Mouse (Mus musculus) erythroid progenitor cell, adult 5-6 weeks (primary cell): ENCODE measurements around the gene Npr1. TPM values are rescaled to one million over a fixed set of nuclear protein-coding genes. Genes with fewer than 3 reads are reported as not detected.

Source experiments
- ATAC-seq: replicated peaks from 2 replicates; pipeline ENCODE4 v1.8.0; 2016; ENCODE audit warnings: moderate number of reproducible peaks, mild to moderate bottlenecking, moderate TSS enrichment, inconsistent platforms; ENCODE audit not compliant: poor library complexity, low FRiP score, severe bottlenecking
- total RNA-seq, 2 experiments: library from RNA; stranded (forward) in 1 of 2; stranded (reverse) in 1 of 2; fragments of 150-400 nt in 1 of 2; fragments of 186-747, 209-891 nt in 1 of 2; gene quantifications; 2 replicates each; pipeline versions ENCODE4 v1.2.3 to v1.2.4; 2015 to 2017; ENCODE audit warnings: low replicate concordance in 2 of 2

Npr1 gene
- total RNA-seq, 2 experiments from 2014 or later: not detected

DNA sequence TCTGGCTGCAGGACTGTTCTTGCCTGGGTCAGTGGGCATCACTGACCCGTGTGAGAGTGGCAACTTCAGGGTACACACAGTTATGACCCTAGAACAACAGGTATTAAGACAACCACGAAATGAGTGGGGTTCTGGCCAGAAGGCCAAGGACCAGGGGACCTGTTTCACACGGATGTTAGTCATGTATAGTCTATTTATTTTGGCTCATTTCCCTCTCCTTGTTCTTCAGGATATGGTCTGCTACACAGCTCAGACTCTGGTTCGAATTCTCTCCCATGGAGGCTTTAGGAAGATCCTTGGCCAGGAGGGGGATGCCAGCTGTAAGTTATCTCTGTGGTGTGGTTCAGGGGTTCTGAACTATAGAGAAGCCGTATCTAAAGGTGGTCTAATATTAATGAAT lies 21.3 kb upstream of the Npr1 start:
- ATAC-seq: no peak

DNA sequence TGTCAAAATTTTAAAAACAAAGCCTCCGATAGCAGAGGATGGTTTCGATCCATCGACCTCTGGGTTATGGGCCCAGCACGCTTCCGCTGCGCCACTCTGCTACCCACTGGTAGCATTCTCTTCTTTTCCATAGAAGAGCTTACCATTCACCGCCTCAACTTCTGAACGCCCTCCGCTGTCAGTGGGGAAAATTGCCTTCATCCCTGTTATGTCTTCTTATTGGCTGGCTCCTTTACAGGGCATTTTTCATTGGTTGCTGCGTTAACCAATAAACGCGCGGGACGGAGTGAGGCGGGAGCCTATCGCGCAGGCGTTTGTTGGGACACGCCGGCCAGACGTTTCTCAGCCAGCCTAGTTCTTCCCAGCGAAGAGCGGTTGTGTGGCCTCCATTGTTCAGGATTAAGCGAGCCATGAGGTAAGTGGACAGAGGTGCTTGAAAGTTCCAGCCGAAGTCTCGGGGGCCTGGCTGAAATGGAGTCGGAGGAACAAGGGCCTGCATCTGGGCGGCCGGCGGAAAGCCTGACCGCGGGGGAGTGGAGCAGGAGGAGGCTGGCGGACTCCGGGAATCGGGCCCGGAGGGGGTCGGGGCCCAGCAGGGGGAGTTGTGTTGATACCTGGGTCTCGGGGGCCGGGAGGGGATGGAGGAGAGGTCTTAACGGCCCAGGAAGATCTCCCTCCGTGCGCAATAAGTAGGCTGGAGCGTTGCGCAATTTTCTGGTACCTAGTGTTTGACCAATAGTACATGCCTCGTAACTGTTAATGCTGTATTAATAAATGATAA lies 10.4 kb upstream of the Npr1 start, which contains the start of gene Ilf2:
Ilf2 (plus strand) TSS at position 296 of the 781 bp plus-strand sequence.
- ATAC-seq: peak; percentile 96

DNA sequence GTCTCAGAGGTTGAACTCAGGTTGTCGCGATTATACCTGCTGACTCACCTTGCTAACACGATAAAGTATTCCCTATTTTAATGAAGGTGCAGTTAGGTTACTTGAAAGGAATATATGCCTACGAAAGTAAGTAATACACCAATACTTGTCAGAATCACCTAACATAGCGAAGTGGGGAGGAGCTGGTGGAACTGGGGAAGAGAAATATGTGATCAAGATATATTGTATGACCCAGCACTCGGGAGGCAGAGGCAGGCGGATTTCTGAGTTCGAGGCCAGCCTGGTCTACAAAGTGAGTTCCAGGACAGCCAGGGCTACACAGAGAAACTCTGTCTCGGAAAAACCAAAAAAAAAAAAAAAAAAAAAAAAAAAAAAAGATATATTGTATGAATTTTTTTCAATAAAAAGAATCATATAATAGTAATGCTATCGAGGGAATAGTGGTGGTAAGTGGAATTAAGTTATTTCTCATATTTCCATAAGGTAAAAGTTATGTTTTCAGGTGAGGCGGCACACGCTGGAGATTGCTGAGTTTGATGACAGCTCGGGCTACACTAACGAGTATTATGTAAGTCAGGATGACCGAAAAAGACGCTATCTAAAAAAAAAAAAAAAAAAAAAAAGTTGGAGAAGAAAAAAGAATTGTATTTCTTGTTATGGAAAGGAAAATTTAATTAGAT lies 9.6 kb upstream of the Npr1 start:
- ATAC-seq: peak; percentile 43

DNA sequence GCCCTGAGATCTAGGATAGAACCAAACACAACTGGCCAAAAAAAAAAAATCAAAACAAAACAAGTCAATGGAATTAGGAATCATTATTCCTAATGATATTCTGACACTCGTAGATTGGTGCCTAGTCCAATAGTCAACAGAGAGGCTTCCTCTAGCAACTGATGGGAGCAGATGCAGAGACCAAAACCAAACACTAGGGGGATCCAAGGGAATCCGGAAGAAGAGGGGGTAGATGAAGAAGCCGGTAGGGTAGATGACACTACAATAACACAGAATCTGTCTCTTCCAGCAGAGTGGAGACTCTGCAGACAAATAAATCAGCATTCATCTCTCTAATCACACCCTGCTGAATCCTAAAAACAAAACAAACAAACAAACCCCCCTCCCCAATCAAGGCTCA lies 6.5 kb upstream of the Npr1 start:
- ATAC-seq: peak; percentile 32; the same call in 1 of the 2 replicates

DNA sequence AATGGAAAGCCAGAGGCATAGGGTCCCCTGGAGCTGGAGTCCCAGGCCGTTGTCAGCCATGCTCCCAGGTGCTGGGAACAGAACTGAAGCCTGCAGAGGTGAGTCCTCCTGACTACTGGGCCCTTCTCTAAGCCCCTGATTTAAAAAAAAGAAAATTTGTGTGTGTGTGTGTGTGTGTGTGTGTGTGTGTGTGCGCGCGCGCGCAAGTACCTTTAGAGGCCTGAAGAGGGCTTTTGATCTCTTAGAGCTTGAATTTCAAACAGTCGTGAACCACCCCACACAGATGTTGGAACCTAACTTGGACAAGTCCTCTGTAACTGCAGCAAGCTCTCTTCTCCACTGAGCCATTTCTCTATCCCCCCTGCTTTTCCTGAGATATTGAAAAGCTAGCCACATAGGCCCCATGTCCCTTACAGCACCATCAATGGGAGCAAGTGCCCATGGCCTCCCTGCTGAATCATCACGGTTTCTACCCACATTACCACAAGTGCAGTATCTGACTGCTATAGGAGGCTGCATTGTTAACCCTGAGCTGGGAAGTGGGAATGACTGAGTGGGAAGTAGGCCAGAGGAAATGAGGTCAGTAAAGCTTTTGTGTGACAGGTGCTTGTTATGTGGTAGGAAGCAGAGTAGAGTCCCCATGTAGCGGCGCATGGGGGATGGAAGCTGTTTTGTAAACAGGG lies 2.1 kb upstream of the Npr1 start:
- ATAC-seq: no peak

DNA sequence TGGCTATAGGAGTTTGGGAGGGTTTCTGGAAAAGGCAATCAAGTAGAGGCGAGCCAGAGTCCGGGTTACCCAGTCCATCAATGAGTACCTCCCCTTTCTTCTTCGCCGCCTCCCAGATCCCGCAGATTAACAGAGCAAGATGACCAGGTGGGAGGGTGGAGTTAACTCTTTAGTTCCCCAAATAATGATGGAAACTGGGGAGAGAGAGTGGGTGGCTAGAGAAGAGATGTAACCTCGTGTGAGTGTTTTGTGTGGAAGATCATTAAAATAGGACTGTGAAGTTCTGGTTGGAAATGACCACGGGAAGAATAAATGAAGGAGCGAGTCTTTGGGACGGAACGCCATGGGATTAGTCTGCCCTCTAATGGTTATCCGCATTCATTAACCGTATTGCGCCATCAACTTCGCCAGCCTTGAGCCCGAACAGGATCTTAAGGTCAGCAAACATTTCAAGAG lies 673 bp upstream of the Npr1 start:
- ATAC-seq: no peak

DNA sequence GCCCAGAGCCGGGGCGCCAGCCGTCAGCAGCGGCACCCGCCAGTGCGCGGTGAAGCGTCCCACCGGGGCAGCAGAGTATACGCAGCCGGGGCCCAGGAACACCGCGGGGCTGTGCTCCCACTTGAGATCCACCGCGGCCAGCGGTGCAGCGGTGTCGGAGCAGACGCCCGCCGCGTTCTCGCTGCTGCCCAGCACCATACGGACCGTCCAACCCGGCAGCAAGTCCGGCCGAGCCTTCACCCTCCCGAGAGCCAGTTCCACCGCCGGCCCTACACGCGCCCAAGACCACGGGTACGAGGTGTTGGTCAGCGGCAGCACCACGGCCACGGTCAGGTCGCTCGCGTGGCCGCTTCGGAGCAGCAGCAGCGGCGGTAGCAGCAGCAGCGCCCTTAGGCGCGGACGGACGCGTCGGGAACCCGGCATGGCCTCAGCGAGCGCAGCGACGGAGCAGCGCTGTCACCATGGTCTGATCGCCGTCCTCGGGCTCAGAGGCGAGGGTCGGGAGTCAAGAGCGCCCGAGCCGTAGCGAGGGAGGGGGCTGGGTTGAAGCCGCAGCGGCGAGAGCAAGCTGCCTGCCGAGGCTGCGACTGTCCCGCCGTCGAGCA lies 483 bp downstream of the Npr1 start:
- ATAC-seq: no peak

DNA sequence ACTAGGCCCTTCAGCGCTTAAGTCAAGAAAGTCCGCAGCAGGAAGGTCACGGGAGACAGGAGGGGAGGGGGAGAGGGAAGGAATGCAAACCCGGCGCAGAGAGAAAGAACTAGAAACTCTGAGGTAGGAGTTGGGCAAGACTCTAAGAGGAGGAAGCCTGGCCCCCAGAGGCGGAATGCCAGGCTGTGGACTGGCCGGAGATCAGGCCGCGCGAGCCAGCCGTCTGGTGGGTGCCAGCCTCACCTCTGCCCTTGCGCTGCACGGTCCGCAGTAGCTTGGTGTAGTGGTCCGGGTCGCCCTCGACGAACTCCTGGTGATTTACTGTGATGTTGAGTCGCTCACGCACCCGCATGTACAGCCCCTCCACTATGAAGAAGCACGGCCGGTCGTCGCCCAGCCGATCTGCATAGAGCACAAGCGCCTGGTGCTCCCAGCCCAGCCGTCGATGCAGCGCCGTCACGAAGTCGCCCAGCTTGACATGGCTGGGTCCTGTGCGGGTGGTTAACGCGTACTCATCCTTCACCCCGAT lies 1.1 kb downstream of the Npr1 start:
- ATAC-seq: no peak

DNA sequence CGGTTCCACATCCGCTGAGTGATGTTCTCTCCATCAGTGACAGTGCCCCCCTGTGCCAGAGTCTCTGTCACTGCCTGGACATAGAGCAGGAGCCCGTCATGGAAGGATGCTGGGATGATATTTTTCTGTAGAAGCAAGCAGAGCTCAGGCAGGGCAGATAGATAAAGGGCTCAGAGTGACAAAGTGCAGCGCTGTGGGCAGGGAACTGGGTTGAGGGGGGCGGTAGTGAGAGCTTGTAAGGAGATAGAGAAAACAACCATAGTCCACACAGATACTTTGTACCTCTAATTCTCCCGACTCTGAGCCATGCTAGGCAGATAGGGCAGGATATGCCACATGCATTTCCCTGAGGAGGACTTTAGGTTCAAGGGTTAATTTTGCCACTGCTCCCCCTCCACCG lies 3.1 kb downstream of the Npr1 start:
- ATAC-seq: no peak

DNA sequence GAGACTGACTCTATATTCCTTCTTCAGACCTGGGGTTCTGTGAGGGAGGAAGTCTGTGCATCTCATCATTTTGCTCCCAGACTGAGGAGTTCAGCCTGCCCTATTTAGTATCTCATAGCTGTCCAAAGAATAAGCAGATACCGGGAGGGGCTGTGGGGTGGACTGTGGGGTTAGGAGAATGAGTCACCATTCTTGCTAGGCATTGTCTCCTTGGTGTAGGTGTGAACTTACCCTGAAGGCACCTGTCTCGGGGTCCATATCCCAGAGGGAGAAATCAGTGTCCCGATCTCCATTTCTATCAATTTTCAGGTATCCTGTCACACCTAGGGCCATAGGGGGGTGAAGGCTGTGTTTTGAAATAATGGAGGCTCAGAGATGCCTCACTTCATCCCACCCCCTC lies 3.7 kb downstream of the Npr1 start:
- ATAC-seq: no peak

DNA sequence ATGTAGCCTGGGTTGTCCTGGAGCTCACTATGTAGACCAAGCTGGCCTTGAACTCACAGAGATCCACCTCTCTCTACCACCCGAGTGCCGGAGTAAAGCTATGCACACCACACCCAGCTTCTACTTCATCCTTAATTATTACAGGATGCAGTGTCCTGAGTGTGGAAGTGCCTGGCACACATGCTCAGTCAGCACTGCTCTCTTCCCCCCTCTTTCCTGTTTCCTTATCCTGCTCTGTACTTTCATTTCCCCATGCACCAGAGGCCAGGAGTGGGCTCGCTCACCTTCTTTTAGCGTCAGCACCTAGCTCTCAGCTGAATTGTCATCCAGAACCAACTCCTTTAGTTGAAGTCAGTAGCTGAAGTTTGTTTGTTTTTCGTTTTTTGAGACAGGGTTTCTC lies 5.4 kb downstream of the Npr1 start:
- ATAC-seq: no peak

DNA sequence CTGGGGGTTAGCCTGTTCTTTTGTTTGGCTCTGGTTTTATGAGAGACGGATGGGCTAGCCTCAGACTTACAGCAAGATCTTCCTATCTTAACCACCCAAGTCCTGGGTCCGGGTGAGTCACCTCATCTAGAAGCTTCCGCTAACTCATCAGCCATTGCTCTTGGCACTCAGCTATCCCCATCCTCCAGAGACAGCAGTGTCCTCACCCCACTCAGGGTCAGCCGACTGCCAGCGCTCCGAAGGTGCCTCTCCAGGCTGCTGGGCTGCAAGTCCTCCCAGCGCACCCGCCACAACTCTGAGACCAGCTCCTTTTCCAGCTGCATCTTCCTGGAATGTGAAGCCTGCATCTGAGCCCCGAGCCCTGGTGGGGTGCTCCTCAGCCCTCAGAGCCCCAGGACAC lies 5.9 kb downstream of the Npr1 start:
- ATAC-seq: no peak

DNA sequence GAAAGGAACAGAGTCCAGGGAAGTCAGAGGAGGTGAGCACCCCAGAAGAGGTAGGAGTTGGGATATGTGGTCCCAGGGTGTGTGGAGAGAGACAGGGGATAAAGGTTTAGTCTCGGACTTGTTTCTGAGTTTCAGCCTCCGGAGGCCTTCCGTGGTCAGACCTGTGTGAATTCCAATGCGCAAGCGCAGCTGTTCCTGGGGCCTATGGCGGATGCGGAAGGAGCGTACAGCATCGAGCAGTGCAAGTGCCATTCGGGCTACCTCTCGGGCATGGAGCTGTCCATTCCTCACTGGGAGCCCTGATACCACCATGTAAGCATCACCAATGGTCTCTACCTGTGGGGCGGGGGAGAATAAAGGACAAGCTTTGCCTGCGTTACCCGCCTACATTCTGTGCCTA lies 10.7 kb downstream of the Npr1 start:
- no peak for ATAC-seq

DNA sequence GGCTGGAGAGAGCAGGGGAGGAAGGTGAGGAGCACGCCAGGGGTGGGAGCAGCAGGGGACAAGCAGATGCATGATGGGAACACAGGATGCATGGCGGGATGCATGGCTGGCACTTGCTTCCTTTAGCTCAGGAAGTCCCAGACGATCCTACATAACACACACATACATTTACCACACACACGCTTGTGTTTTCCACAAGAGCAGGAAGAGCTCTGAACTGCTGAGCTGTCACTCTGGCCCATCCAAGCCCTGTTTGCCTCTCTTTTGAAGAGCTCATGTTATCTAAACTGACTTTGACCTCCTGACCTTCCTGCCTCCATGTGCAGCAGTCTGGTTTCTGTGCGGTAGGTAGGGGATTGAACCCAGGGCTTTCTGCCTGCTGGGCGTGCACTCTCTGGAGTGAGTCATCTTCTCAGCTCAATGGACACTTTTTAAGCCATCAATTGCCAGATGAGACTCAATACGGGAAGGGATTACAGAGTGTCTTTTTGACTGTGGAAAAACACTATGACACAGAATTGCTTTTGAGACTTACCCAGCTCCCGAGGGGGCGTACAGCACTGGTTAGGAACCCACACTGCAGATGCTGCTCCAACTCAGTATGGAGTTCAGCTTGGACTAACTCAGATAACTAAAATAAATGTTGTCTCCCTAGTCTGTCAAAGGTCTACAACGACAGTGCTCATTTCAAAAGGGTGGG lies 14.1 kb downstream of the Npr1 start:
- ATAC-seq: no peak

DNA sequence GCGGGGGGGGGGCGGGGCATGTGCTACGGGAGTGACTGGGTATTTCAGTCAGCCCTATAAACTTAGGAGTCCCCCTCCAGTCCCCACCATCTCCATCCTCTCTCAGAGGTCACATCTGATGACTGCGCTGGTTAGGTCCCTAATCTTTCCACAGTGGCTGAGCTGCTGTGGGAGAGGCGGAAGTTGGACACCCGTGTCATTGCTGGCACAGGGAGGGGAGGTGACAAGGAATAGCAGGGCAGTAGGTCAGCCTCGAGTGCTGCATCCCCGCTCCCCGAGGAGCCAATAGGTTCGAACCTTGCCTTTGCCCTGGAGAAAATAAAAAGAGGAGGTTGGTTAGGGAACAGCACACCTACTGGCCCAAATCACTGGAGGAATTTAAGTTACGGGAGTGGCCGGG lies 14.8 kb downstream of the Npr1 start:
- no peak for ATAC-seq

DNA sequence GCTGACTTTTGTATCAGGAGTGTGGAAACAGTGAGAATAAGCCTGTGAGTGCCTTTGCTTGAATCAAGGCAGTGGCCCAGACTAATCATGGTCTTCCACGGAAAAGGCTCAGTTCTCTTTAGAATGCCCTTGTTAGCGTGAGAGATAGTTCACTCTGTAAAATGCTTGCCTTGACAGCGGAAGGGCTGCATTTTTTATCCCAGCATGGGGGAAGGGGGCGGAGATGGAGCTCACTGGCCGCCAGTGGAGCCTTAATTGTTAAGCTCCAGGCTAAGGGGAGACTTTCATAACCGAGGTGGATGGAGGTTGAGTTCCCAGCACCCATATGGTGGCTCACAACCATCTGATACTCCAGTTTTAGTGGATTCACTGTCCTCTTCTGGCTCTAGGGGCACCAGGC lies 17.0 kb downstream of the Npr1 start:
- ATAC-seq: no peak

DNA sequence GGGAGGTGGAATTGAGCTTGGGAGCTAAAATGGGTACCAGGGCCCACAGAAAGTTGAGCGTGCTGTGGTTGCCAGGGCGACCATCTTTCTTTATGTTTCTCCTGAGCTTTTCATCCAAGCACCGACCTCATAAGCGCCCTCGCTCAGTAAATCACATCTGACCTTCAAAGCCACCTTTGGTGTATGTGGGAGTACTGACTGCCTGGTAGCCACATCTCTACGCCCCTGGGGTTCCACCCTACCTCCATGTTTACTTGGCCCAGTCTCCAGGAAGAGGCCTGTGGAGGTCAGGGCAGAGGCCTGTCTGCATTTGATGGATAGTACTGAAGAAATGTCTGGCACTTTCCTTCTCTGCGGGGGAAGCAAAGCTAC lies 18.6 kb downstream of the Npr1 start:
- no peak for ATAC-seq

DNA sequence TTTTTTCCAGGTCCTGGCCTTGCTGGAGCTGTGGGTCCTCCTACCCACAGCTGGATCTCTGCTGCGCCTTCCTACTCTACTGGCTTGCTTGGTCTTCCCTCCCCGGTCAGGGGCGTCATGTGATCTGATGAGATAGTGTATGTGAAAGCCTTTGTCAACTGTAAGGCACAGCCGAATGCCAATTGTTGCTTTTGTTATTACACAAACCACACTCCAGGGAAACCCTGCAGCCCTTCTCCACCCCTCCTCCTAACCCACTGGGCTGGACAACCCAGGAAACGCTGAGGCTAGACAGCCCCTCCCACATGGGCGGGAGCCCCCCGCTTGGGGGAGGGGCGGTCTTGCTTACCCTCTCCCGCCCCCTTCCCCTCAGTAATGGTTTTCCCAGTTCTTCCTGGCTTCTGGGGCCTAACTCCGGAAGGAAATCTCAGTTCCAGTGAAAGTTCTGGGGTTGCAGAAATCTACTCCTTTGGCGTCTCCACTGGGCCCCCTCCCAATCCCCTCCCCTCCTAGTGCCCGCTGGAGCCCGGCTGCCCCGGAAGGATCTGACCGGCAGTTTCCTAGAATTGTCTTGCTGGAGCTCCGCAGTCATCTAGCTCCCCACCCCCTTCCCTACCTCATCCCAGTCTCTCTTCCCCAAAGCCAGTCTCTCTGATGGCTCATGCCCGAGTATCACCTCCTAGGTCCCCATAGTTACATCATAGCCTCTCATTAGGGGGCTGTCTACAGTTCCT lies 19.1 kb downstream of the Npr1 start:
- no peak for ATAC-seq
